Mouse (Mus musculus) intestine, embryonic 14.5 days (tissue): ENCODE data around the gene BC107364. TPM values are rescaled to one million over a fixed set of nuclear protein-coding genes. Genes with fewer than 3 reads are reported as not detected.
"Not testable (repeated sequence)": the region's sequence is repeated elsewhere in the genome, so short reads cannot be mapped to it uniquely, and the experiment has no call there.

Experiments
- ATAC-seq: fragments of 200-750 bp; cut with Nextera tagmentation; replicated peaks from 2 replicates; pipeline ENCODE4 v1.8.0; 2017; ENCODE audit warnings: low read depth, moderate number of reproducible peaks, moderate TSS enrichment, moderate library complexity; ENCODE audit not compliant: low FRiP score, low TSS enrichment
- DNase-seq: peaks from one replicate; pipeline ENCODE4 v3.0.0-alpha.2; 2018; ENCODE audit warnings: low spot score
- H3K27ac ChIP-seq: fragments of 300-500 bp; sonication (generic); 2 replicates; pipeline ENCODE4 v1.5.1; 2014; ENCODE audit warnings: low read depth, mild to moderate bottlenecking, control low read depth
- H3K27me3 ChIP-seq: fragments of 300-500 bp; sonication (generic); replicated peaks from 2 replicates; pipeline ENCODE4 v1.6.1; 2014; ENCODE audit warnings: low read length, control low read depth; ENCODE audit not compliant: control insufficient read depth, insufficient read depth
- H3K36me3 ChIP-seq: fragments of 300-500 bp; sonication (generic); 2 replicates; pipeline ENCODE4 v1.6.1; 2014; ENCODE audit warnings: low read length, control low read depth; ENCODE audit not compliant: control insufficient read depth, insufficient read depth
- H3K4me1 ChIP-seq: fragments of 300-500 bp; sonication (generic); replicated peaks from 2 replicates; pipeline ENCODE4 v1.6.1; 2014; ENCODE audit warnings: low read length, control low read depth, mixed read lengths; ENCODE audit not compliant: control insufficient read depth, insufficient read depth
- H3K4me2 ChIP-seq: fragments of 300-500 bp; sonication (generic); 2 replicates; pipeline ENCODE4 v1.6.1; 2014; ENCODE audit warnings: low read length
- H3K4me3 ChIP-seq: fragments of 300-500 bp; sonication (generic); 2 replicates; pipeline ENCODE4 v1.5.1; 2014; ENCODE audit warnings: low read depth, low read length, control low read depth, mixed read lengths
- H3K9ac ChIP-seq: fragments of 300-500 bp; sonication (generic); 2 replicates; pipeline ENCODE4 v1.6.1; 2014; ENCODE audit warnings: mild to moderate bottlenecking, low read length
- H3K9me3 ChIP-seq: fragments of 300-500 bp; sonication (generic); 2 replicates; pipeline ENCODE4 v1.6.1; 2016; ENCODE audit warnings: low read length, control low read depth; ENCODE audit not compliant: control insufficient read depth
- WGBS: fragments of 180-500 bp; shearing (Covaris S2); extraction: QIAGEN DNeasy Blood & Tissue Kit; methylation state at CpG from one replicate; pipeline ENCODE4 v1.1.7; 2014; 5-methylcytosine and 5-hydroxymethylcytosine counted together
- polyA plus RNA-seq: library from polyadenylated mRNA; unstranded; fragments of >200 nt; fragmentation: Nextera tagmentation; extraction: Ambion mirVana; gene quantifications from 2 replicates; pipeline ENCODE4 v1.2.1, GENCODE M21; 2014

The BC107364 gene
- polyA plus RNA-seq, 1 experiment from 2014 or later: not detected

DNA sequence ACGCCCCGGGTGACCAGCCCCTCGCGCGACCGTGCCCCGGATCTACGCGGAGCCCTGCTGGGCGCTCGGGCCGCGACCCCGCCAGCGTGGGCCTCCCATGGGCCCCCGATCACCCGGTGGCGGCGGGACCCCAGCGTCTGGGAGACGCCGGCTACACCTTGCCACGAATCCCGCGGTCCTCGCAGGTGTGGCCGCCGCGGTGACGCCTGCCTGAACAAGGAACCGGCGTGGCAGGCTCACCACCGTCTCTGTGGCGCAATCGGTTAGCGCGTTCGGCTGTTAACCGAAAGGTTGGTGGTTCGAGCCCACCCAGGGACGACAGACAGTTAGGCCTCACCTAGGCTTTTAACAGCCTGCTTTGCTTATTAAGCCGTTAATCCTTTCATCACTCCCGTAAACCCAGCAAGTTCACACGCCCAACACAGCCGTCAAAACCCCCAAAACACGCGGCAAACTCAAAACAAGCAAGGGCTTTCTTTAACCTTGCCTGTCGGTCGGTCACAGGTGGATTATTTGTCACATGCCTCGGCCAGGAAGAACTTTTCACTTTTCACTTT is 847 bp downstream of the BC107364 start:
- DNase-seq, H3K27ac ChIP-seq, H3K4me3 ChIP-seq, H3K36me3 ChIP-seq, H3K4me2 ChIP-seq, H3K4me1 ChIP-seq, H3K9ac ChIP-seq, H3K9me3 ChIP-seq: not testable (repeated sequence)
- no CpG with 5 or more reads among the region's 50 CpGs for WGBS
- H3K27me3 ChIP-seq: peaks cover 10% of the 10 kb centered on the region; the same call in 1 of the 2 replicates
- ATAC-seq: 0 out of 2 replicates have a peak, but pooled peaks have one; percentile 14

DNA sequence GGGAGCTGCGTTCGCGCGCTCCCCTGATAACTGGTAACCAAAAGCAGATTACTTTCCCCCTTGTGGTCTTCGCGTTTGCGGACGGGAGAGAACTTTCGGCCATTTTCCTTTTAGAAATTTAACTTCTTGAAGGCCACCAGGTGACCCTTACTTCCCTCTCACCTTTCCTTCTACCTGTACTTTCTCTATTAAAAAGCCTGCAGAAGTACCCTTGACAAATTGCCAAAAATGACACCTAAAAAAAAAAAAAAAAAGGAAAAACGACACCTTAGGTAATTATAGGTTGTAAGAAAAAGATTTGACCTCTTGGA is 1.6 kb downstream of the BC107364 start:
- not testable (repeated sequence) for H3K4me1 ChIP-seq, H3K36me3 ChIP-seq, H3K4me3 ChIP-seq, H3K4me2 ChIP-seq, H3K27ac ChIP-seq, DNase-seq, H3K9me3 ChIP-seq, H3K9ac ChIP-seq, ATAC-seq
- WGBS: 0% methylated on average over 1 of the region's 10 CpGs
- H3K27me3 ChIP-seq: peaks cover 12% of the 10 kb centered on the region; the same call in 1 of the 2 replicates

DNA sequence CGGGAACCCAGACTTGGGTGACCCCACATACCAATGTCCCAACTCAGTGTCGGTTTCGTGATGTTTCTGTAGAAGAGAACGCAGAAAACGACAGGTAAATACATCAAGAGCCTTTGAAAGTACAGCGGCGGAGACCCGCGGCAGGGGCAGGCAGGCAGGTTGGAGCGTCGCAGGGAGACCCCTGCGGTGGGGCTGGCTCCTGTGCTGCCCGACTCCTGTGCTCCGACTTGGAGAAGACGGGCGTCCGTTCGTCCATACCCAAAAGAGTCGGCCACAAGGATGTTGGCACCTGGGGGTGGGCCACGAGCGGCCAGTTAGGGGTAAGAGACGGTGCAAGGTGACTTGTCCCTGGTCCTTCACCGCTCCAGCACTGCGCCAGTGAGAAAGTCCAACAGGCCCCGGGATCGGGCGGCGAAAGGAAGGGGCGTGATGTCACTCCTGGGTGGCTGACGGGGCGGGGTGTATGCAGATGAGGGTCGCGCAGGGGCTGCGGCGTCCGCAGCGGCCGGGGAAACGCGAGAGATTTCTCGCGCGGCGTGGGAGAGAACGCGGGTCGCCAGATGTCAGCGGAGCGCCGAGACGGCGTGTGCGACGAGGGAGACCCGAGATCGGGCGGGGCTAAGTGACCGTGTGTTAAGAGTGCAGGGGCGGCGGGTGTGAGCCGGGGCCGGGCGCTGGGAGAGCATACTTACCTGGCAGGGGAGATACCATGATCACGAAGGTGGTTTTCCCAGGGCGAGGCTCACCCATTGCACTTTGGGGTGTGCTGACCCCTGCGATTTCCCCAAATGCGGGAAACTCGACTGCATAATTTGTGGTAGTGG is 2.1 kb downstream of the BC107364 start:
- not testable (repeated sequence) for H3K9ac ChIP-seq, H3K4me1 ChIP-seq, H3K4me2 ChIP-seq, H3K27ac ChIP-seq, H3K36me3 ChIP-seq, DNase-seq, H3K4me3 ChIP-seq, H3K9me3 ChIP-seq
- no CpG with 5 or more reads among the region's 68 CpGs for WGBS
- peak; percentile 92 for ATAC-seq
- peaks cover 13% of the 10 kb centered on the region; the same call in 1 of the 2 replicates for H3K27me3 ChIP-seq

DNA sequence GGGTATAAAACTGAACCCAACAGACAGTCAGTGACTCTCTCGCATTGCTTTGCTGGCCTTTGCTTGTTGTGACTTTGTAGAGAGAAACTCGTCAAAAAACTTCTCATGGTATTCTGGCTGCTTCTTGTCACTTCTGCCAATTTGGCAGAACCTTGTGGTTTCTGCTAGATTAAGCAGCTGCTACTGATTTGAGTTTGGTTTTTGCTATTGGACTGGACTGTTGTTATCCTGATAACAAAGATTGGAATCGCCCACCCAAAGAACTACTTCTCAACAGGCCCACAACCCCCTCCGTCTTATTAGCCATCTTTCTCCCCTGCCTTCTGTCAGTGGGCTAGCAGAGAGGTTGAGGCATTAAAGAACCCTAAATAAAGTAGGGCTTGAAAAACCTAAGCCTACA is 6.7 kb downstream of the BC107364 start:
- Histone ChIP-seq H3K4me3 (no peak overlapping the region), H3K4me2 (no peak overlapping the region)
- WGBS: 81% methylated on average over 4 of the region's 4 CpGs

DNA sequence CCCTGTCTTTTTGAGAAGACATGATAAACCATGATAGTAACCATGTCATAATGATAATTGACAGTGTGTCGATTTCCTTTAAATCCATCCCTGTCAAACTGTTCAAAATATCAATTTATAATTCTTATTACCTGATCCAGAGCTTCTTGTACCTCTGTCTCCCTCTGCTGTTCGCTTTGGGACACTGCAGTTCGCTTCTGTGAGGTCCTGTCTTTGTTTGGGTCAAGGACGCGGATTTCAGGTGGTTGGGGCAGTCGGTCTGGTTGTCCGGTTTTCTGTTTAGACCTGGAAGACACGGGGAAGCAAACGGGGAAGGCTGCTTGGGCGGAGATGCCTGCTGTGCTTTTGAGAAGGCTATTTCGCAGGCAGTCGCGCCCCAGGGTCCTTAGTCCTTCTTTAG is 11.5 kb downstream of the BC107364 start:
- Histone ChIP-seq H3K27ac (no peak overlapping the region), H3K27me3 (peaks cover 86% of the 10 kb centered on the region), H3K4me2 (peak overlapping the region; percentile 34), H3K9me3 (no peaks in the 10 kb centered on the region), H3K4me3 (no peak overlapping the region), H3K9ac (no peak overlapping the region), H3K36me3 (no peaks in the 10 kb centered on the region), H3K4me1 (no peaks in the 10 kb centered on the region)
- DNase-seq: peak; percentile 80
- under 1% methylated on average over 13 of the region's 13 CpGs for WGBS
- ATAC-seq: no peak

More for the DNA sequence above, 6.7 kb downstream of the BC107364 start:
- DNase-seq: no peak
- H3K9ac ChIP-seq: no peak overlapping the region
- peaks cover 47% of the 10 kb centered on the region for H3K27me3 ChIP-seq
- no peaks in the 10 kb centered on the region for H3K36me3 ChIP-seq
- ATAC-seq: no peak
- H3K27ac ChIP-seq: no peak overlapping the region
- H3K4me1 ChIP-seq: no peaks in the 10 kb centered on the region
- no peaks in the 10 kb centered on the region for H3K9me3 ChIP-seq

DNA sequence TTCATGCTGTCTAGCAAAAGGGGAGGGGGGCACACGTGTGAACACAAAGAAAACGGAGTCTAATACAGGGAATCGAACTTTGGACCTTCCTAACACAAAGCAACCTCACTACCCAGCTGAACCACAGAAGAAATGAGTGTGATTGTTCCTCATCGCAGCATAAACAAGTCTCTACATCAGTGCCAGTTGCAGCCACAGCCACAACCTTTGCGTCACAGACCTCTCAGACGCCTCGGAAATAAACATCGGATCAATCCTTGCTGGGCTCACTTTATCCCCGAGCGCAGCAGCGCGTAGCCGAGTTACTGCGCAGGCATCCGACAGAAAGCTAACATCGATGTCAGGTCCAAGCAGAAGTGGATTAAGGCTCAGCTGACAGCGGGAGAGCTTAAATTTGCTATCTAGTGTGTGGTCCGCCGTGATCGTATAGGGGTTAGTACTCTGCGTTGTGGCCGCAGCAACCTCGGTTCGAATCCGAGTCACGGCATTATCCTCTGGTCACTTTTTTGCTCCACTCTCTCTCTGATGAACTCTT is 16.5 kb downstream of the BC107364 start:
- H3K27me3 ChIP-seq: peaks cover 70% of the 10 kb centered on the region
- H3K4me3 ChIP-seq: peak overlapping the region; percentile 25
- ATAC-seq (0 out of 2 replicates have a peak, but pooled peaks have one; percentile 40), DNase-seq (peak; percentile 71)
- H3K4me1 ChIP-seq: no peaks in the 10 kb centered on the region
- H3K36me3 ChIP-seq: no peaks in the 10 kb centered on the region
- H3K4me2 ChIP-seq: peak overlapping the region; percentile 36
- H3K27ac ChIP-seq: no peak overlapping the region
- 2% methylated on average over 26 of the region's 26 CpGs for WGBS
- no peaks in the 10 kb centered on the region for H3K9me3 ChIP-seq
- H3K9ac ChIP-seq: no peak overlapping the region

DNA sequence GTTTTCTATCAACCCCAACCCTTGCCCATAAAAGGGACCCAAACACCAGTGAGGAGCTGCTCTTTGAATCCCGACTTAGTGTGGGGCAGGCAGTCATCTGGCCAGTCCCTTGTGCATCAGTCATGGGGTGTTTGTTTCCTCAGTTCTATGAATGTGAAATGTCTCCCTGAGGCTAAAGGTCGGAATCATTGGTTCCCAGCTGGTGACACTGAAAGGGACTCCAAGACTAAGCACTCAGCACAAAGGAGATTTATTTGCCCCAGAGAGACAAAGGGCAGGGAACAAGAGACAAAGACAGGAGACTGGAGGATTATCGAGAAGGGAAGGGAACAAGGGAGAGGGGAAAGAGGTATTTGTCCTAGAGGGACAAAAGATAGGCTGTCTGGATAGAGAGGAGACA is 19.9 kb downstream of the BC107364 start:
- Histone ChIP-seq H3K9me3 (no peaks in the 10 kb centered on the region), H3K36me3 (no peaks in the 10 kb centered on the region), H3K4me3 (no peak overlapping the region), H3K4me2 (no peak overlapping the region), H3K4me1 (no peaks in the 10 kb centered on the region; the same call in 1 of the 2 replicates), H3K9ac (no peak overlapping the region), H3K27me3 (peaks cover 45% of the 10 kb centered on the region), H3K27ac (no peak overlapping the region)
- 47% methylated on average over 3 of the region's 3 CpGs for WGBS
- ATAC-seq: no peak
- DNase-seq: no peak

DNA sequence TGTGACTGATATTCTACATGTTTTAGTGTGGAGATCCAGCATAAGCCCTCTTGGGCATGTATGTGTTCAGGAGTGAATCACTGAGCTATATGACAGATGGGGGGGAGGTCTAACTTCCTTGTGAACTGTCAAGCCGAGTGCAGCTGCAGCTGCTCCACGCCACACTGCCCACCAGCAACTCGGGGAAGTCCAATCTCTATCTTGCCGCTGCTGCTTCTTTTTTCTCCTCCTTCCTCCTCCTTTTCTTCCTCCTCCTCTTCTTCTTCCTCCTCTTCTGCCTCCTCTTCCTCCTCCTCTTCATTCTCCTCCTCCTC is 22.3 kb downstream of the BC107364 start:
- 65% methylated on average over 4 of the region's 4 CpGs for WGBS
- H3K27me3 ChIP-seq: peaks cover 21% of the 10 kb centered on the region
- no peak overlapping the region for H3K4me2 ChIP-seq
- H3K36me3 ChIP-seq: no peaks in the 10 kb centered on the region
- H3K9me3 ChIP-seq: no peaks in the 10 kb centered on the region
- ATAC-seq (no peak), DNase-seq (no peak)
- no peak overlapping the region for H3K9ac ChIP-seq
- H3K4me1 ChIP-seq: no peaks in the 10 kb centered on the region; the same call in 1 of the 2 replicates
- H3K4me3 ChIP-seq: no peak overlapping the region
- H3K27ac ChIP-seq: no peak overlapping the region
